Mouse (Mus musculus): ENCODE results near the gene Cdc42ep3. TPM values are rescaled to one million over a fixed set of nuclear protein-coding genes. Genes with fewer than 3 reads are reported as not detected.

Gene Cdc42ep3
- polyA plus RNA-seq, 1 experiment, result 11.0 TPM

DNA sequence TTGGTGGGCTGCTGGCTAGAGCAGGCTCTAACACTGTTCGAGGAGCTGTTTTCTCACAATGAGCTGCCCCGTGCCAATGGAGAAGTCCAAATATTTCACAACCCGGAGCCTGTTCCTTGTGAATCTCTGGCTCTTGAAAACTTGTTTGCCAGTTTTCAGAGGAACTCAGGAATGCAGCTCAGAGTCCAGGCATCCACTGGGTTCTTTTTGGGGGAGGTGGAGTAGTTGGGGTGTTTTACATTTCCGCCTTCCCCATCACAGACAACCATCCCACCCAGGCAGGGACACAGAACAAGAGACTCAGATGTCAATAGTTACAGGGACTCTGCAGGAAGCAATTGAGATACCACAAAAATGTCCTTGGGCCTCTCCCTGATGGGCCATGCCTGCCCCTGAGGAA lies 59.0 kb downstream of the Cdc42ep3 start:
- no peaks in the 10 kb centered on the region for H3K27me3 ChIP-seq (ENCODE audit: control insufficient read depth, insufficient read depth, low read length)
- 68% methylated on average over 4 of the region's 4 CpGs for WGBS
- H3K4me3 ChIP-seq (replicated peaks; ENCODE audit: insufficient read depth, low read depth, low read length), result no peak overlapping the region
- DNase-seq, result no peak
- TF ChIP-seq CTCF (IDR thresholded peaks at IDR 0.05; ENCODE audit: borderline replicate concordance, insufficient read depth, low read depth, low read length) (no peak), POLR2A (IDR thresholded peaks at IDR 0.05; ENCODE audit: borderline replicate concordance, insufficient read depth, low read length) (no peak)
- H3K27ac ChIP-seq (ENCODE audit: insufficient read depth, low read length), result no peak overlapping the region
- H3K4me1 ChIP-seq (ENCODE audit: control insufficient read depth, insufficient read depth, low read length), result no peaks in the 10 kb centered on the region

DNA sequence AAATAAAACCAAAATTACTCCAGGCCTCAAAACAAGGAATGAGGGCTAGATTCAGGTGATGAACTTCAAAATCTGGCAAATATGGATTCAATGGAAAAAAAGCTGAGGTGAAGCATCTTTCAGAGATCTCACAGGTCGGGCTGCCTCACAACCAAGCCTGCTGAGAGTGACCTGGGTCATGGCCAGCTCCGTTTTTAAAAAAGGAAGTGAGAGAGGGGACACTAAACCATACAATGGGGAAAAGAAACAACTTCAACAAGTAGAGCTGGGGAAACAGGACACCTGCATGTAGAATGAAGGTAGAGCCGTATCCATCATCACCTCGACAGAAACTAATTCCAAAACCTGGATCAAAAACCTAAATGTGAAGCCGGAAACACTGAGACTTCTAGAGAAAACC lies 63.2 kb downstream of the Cdc42ep3 start:
- Histone ChIP-seq H3K4me3 (replicated peaks; ENCODE audit: insufficient read depth, low read depth, low read length) (no peak overlapping the region), H3K4me1 (ENCODE audit: control insufficient read depth, insufficient read depth, low read length) (no peaks in the 10 kb centered on the region), H3K27me3 (ENCODE audit: control insufficient read depth, insufficient read depth, low read length) (no peaks in the 10 kb centered on the region), H3K27ac (ENCODE audit: insufficient read depth, low read length) (no peak overlapping the region)
- WGBS, result 79% methylated on average over 5 of the region's 5 CpGs
- no peak for DNase-seq
- TF ChIP-seq CTCF (IDR thresholded peaks at IDR 0.05; ENCODE audit: borderline replicate concordance, insufficient read depth, low read depth, low read length) (no peak), POLR2A (IDR thresholded peaks at IDR 0.05; ENCODE audit: borderline replicate concordance, insufficient read depth, low read length) (no peak)

DNA sequence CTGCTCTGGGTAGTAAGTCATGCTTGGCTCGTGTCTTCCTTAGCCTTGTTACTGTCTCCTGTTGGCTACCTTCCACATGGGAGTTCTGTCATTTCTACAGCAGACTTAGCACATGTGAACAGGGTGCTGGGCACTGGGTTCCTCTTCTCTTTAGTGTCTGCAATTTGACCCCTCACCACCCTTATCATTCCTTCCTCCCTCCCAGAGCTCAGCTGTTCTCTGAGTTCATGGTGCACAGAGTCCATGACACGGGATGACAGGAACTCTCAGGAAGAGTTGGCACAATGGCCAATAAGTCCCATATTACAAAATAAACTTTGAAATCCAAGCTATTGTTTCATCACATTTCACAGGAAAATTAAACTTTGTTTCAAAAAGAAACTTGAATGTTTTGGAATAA lies 64.2 kb downstream of the Cdc42ep3 start:
- WGBS, result 61% methylated on average over 2 of the region's 2 CpGs
- Histone ChIP-seq H3K4me1 (ENCODE audit: control insufficient read depth, insufficient read depth, low read length) (no peaks in the 10 kb centered on the region), H3K27ac (ENCODE audit: insufficient read depth, low read length) (no peak overlapping the region), H3K27me3 (ENCODE audit: control insufficient read depth, insufficient read depth, low read length) (no peaks in the 10 kb centered on the region), H3K4me3 (replicated peaks; ENCODE audit: insufficient read depth, low read depth, low read length) (no peak overlapping the region)
- no peak for DNase-seq
- no peak for TF ChIP-seq POLR2A (IDR thresholded peaks at IDR 0.05; ENCODE audit: borderline replicate concordance, insufficient read depth, low read length)
- TF ChIP-seq CTCF (IDR thresholded peaks at IDR 0.05; ENCODE audit: borderline replicate concordance, insufficient read depth, low read depth, low read length), result no peak

DNA sequence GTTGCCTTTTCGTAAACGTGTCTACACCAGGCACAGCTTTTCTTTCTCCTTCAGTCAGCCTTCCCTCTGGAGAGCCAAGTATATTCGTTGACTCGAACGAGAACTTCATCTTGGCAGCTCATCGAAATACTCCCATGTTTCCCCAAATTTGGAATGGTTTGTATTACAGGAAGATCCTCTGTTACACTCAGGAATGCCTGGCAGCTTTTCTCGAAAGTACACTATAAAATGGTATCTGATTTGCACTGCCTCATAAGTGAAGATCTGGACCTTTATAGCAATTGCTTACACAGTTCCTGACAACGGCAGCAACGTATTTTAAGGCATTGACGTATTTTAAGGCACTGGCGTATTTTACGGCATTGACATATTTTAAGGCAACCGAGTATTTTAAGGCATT lies 67.6 kb downstream of the Cdc42ep3 start:
- no peak for DNase-seq
- Histone ChIP-seq H3K27ac (ENCODE audit: insufficient read depth, low read length) (no peak overlapping the region), H3K27me3 (ENCODE audit: control insufficient read depth, insufficient read depth, low read length) (no peaks in the 10 kb centered on the region), H3K4me1 (ENCODE audit: control insufficient read depth, insufficient read depth, low read length) (no peaks in the 10 kb centered on the region), H3K4me3 (replicated peaks; ENCODE audit: insufficient read depth, low read depth, low read length) (no peak overlapping the region)
- WGBS, result 75% methylated on average over 13 of the region's 13 CpGs
- TF ChIP-seq POLR2A (IDR thresholded peaks at IDR 0.05; ENCODE audit: borderline replicate concordance, insufficient read depth, low read length) (no peak), CTCF (IDR thresholded peaks at IDR 0.05; ENCODE audit: borderline replicate concordance, insufficient read depth, low read depth, low read length) (no peak)

DNA sequence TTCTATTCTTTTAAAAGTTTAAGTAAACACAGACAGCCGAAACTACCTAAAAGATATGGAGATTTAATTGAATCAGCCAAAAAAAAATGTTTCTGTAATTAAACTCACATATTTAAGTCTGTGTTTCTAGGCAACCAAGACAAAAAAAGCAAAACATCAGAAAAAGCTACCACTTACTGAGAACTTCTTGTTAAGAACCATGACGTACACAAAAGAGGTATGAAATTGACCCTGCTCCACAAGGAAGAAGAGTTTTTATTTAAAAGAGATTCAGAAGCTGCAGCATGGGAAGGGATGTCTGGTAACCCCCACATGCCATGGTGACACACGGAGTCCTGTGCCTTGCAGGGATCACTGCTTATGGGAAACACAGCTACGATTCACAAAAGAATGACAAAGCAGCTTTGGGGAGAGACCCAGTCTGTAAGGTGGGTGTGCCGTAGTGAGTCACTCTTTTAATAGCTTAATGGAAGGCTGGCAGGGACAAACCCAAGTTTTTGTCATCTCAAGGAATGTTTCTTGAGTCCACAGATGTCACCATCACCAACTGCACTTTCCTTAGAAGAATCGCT lies 69.8 kb downstream of the Cdc42ep3 start:
- H3K4me1 ChIP-seq (ENCODE audit: control insufficient read depth, insufficient read depth, low read length), result no peaks in the 10 kb centered on the region
- no peak for DNase-seq
- TF ChIP-seq POLR2A (IDR thresholded peaks at IDR 0.05; ENCODE audit: borderline replicate concordance, insufficient read depth, low read length) (no peak), CTCF (IDR thresholded peaks at IDR 0.05; ENCODE audit: borderline replicate concordance, insufficient read depth, low read depth, low read length) (no peak)
- H3K27me3 ChIP-seq (ENCODE audit: control insufficient read depth, insufficient read depth, low read length), result no peaks in the 10 kb centered on the region
- no peak overlapping the region for H3K4me3 ChIP-seq (replicated peaks; ENCODE audit: insufficient read depth, low read depth, low read length)
- H3K27ac ChIP-seq (ENCODE audit: insufficient read depth, low read length), result no peak overlapping the region
- 42% methylated on average over 6 of the region's 6 CpGs for WGBS
